Mouse (Mus musculus) embryonic facial prominence, embryonic 15.5 days (tissue): ENCODE results near the gene Dusp15. TPM values are rescaled to one million over a fixed set of nuclear protein-coding genes. Genes with fewer than 3 reads are reported as not detected.

Experiments used
- ATAC-seq: fragments of 200-750 bp; cut with Nextera tagmentation; 2 replicates; pipeline ENCODE4 v1.8.0; 2017; ENCODE audit warnings: low read depth, moderate TSS enrichment; ENCODE audit not compliant: insufficient number of reproducible peaks, low FRiP score, low TSS enrichment
- H3K27ac ChIP-seq: fragments of 300-500 bp; sonication (generic); replicated peaks from 2 replicates; pipeline ENCODE4 v1.5.1; 2015; ENCODE audit warnings: mild to moderate bottlenecking, inconsistent platforms
- H3K27me3 ChIP-seq: fragments of 300-500 bp; sonication (generic); 2 replicates; pipeline ENCODE4 v1.6.1; 2015; ENCODE audit warnings: inconsistent platforms
- H3K36me3 ChIP-seq: fragments of 300-500 bp; sonication (generic); 2 replicates; pipeline ENCODE4 v1.6.1; 2015; ENCODE audit warnings: mild to moderate bottlenecking, inconsistent platforms
- H3K4me1 ChIP-seq: fragments of 300-500 bp; sonication (generic); 2 replicates; pipeline ENCODE4 v1.6.1; 2015; ENCODE audit warnings: inconsistent platforms
- H3K4me2 ChIP-seq: fragments of 300-500 bp; sonication (generic); replicated peaks from 2 replicates; pipeline ENCODE4 v1.6.1; 2015; ENCODE audit warnings: mild to moderate bottlenecking, inconsistent platforms
- H3K4me3 ChIP-seq: fragments of 300-500 bp; sonication (generic); replicated peaks from 2 replicates; pipeline ENCODE4 v1.5.1; 2015; ENCODE audit warnings: mild to moderate bottlenecking, inconsistent platforms
- H3K9ac ChIP-seq: fragments of 300-500 bp; sonication (generic); 2 replicates; pipeline ENCODE4 v1.6.1; 2015; ENCODE audit warnings: inconsistent platforms
- H3K9me3 ChIP-seq: fragments of 300-500 bp; sonication (generic); replicated peaks from 2 replicates; pipeline ENCODE4 v1.6.1; 2016; ENCODE audit warnings: inconsistent platforms
- WGBS: fragments of 180-500 bp; shearing (Covaris S2); methylation state at CpG from one replicate; pipeline ENCODE4 v1.1.7; 2015; 5-methylcytosine and 5-hydroxymethylcytosine counted together
- polyA plus RNA-seq: library from polyadenylated mRNA; unstranded; fragments of >200 nt; fragmentation: Nextera tagmentation; extraction: Ambion mirVana; gene quantifications from 2 replicates; pipeline ENCODE4 v1.2.1, GENCODE M21; 2015

Dusp15 gene
- polyA plus RNA-seq, 1 experiment from 2014 or later: 0.53 TPM

GRCm38 (mm10) chr2:152904127-152904643 lies 47.3 kb downstream of the Dusp15 start:
- no peak for ATAC-seq
- 63% methylated on average over 5 of the region's 5 CpGs for WGBS

GRCm38 (mm10) chr2:152903586-152903985 lies 47.9 kb downstream of the Dusp15 start:
- Histone ChIP-seq H3K9ac (no peak overlapping the region), H3K4me3 (no peak overlapping the region), H3K4me1 (peaks cover 25% of the 10 kb centered on the region), H3K27me3 (no peaks in the 10 kb centered on the region), H3K36me3 (no peaks in the 10 kb centered on the region), H3K27ac (no peak overlapping the region), H3K4me2 (no peak overlapping the region), H3K9me3 (no peaks in the 10 kb centered on the region)
- 83% methylated on average over 4 of the region's 4 CpGs for WGBS
- no peak for ATAC-seq

More at GRCm38 (mm10) chr2:152904127-152904643, 47.3 kb downstream of the Dusp15 start:
- no peak overlapping the region for H3K4me3 ChIP-seq
- H3K9ac ChIP-seq: no peak overlapping the region
- no peaks in the 10 kb centered on the region for H3K9me3 ChIP-seq
- no peaks in the 10 kb centered on the region for H3K36me3 ChIP-seq
- H3K27me3 ChIP-seq: no peaks in the 10 kb centered on the region
- H3K27ac ChIP-seq: no peak overlapping the region
- peaks cover 25% of the 10 kb centered on the region for H3K4me1 ChIP-seq
- no peak overlapping the region for H3K4me2 ChIP-seq

- no peak for ATAC-seq
- WGBS: 21% methylated on average over 3 of the region's 3 CpGs
- Histone ChIP-seq H3K27me3 (no peaks in the 10 kb centered on the region), H3K4me1 (peaks cover 24% of the 10 kb centered on the region), H3K4me3 (no peak overlapping the region), H3K9me3 (no peaks in the 10 kb centered on the region), H3K4me2 (no peak overlapping the region), H3K27ac (no peak overlapping the region), H3K36me3 (no peaks in the 10 kb centered on the region), H3K9ac (no peak overlapping the region)
These were observed 48.8 kb downstream of the Dusp15 start for GRCm38 (mm10) chr2:152902658-152903057.

- Histone ChIP-seq H3K9ac (no peak overlapping the region), H3K9me3 (no peaks in the 10 kb centered on the region), H3K27me3 (no peaks in the 10 kb centered on the region), H3K4me3 (no peak overlapping the region), H3K36me3 (no peaks in the 10 kb centered on the region), H3K4me2 (no peak overlapping the region), H3K4me1 (peaks cover 10% of the 10 kb centered on the region), H3K27ac (no peak overlapping the region)
- no peak for ATAC-seq
- WGBS: 90% methylated on average over 15 of the region's 15 CpGs
These were observed 50.2 kb downstream of the Dusp15 start for GRCm38 (mm10) chr2:152901296-152901695.

GRCm38 (mm10) chr2:152899011-152899410 lies 52.5 kb downstream of the Dusp15 start:
- Histone ChIP-seq H3K4me3 (no peak overlapping the region), H3K36me3 (peaks cover 9% of the 10 kb centered on the region), H3K4me1 (no peaks in the 10 kb centered on the region; the same call in 1 of the 2 replicates), H3K9me3 (no peaks in the 10 kb centered on the region), H3K27ac (no peak overlapping the region), H3K9ac (no peak overlapping the region), H3K27me3 (no peaks in the 10 kb centered on the region), H3K4me2 (no peak overlapping the region)
- WGBS: 52% methylated on average over 6 of the region's 6 CpGs
- no peak for ATAC-seq

GRCm38 (mm10) chr2:152896926-152897325 lies 54.6 kb downstream of the Dusp15 start:
- 78% methylated on average over 3 of the region's 3 CpGs for WGBS
- no peak overlapping the region for H3K27ac ChIP-seq

GRCm38 (mm10) chr2:152895834-152896233 lies 55.7 kb downstream of the Dusp15 start:
- no peak overlapping the region for H3K9ac ChIP-seq
- no peaks in the 10 kb centered on the region for H3K27me3 ChIP-seq
- no peak overlapping the region for H3K27ac ChIP-seq
- H3K4me2 ChIP-seq: no peak overlapping the region
- no peaks in the 10 kb centered on the region for H3K4me1 ChIP-seq
- H3K4me3 ChIP-seq: no peak overlapping the region
- H3K36me3 ChIP-seq: peaks cover 40% of the 10 kb centered on the region
- ATAC-seq: no peak
- 82% methylated on average over 9 of the region's 9 CpGs for WGBS
- H3K9me3 ChIP-seq: no peaks in the 10 kb centered on the region

More at GRCm38 (mm10) chr2:152896926-152897325, 54.6 kb downstream of the Dusp15 start:
- no peak for ATAC-seq
- Histone ChIP-seq H3K4me3 (no peak overlapping the region), H3K9ac (no peak overlapping the region), H3K4me1 (no peaks in the 10 kb centered on the region; the same call in 1 of the 2 replicates), H3K36me3 (peaks cover 30% of the 10 kb centered on the region), H3K27me3 (no peaks in the 10 kb centered on the region), H3K9me3 (no peaks in the 10 kb centered on the region), H3K4me2 (no peak overlapping the region)

Other genes with a start within 250 kb of the Dusp15 start
- 142 and 160 TPM in 2 replicates for gene Id1, start 215.4 kb downstream of the Dusp15 start, polyA plus RNA-seq
- 37.7 and 37.9 TPM in 2 replicates for gene Cox4i2, start 197.5 kb downstream of the Dusp15 start, polyA plus RNA-seq
- 99.1 and 99.7 TPM in 2 replicates for gene Bcl2l1, start 120.0 kb downstream of the Dusp15 start, polyA plus RNA-seq
- gene Tpx2, start 103.7 kb downstream of the Dusp15 start, polyA plus RNA-seq: 60.1 and 60.6 TPM in 2 replicates
- gene Mylk2, start 40.3 kb downstream of the Dusp15 start, polyA plus RNA-seq: 0.73 and 0.92 TPM in 2 replicates
- gene Foxs1, start 18.5 kb downstream of the Dusp15 start, polyA plus RNA-seq: 3.4 TPM in 2 replicates
- gene Ttll9, start 10.8 kb upstream of the Dusp15 start, polyA plus RNA-seq: 1.2 and 4.3 TPM in 2 replicates
- gene Pdrg1, start 63.7 kb upstream of the Dusp15 start, polyA plus RNA-seq: 144 and 151 TPM in 2 replicates
- gene Xkr7, start 80.2 kb upstream of the Dusp15 start, polyA plus RNA-seq: not detected in 2 replicates
- 2.4 and 3.0 TPM in 2 replicates for gene Ccm2l, start 114.3 kb upstream of the Dusp15 start, polyA plus RNA-seq
- gene Hck, start 156.8 kb upstream of the Dusp15 start, polyA plus RNA-seq: 10.2 and 11.8 TPM in 2 replicates
- 83.9 and 99.6 TPM in 2 replicates for gene Tm9sf4, start 209.6 kb upstream of the Dusp15 start, polyA plus RNA-seq